In genomic region chr8:95653351-95653750, GRCm38 (mm10) we compare ENCODE assay signal across 17 mouse cellular contexts.
"Had no signal": no experiment of that assay in that cellular context is flagged by ENCODE, and none has a peak within 500 bp of the region (broad histone marks: within the 10 kb centered on the region; RNA-seq: fewer than 3 reads in every experiment).

No protein-coding gene starts in this region.

- H3K27ac ChIP-seq: liver, embryonic 13.5 days; liver, embryonic 15.5 days; macrophage; midbrain, embryonic 13.5 days; midbrain, embryonic 15.5 days; neural tube, embryonic 12.5 days; stomach, embryonic 15.5 days; stomach, postnatal 0 days had no signal

- H3K4me1 ChIP-seq: midbrain, embryonic 13.5 days; midbrain, embryonic 15.5 days; stomach, embryonic 15.5 days had no signal

- DNase-seq: liver; liver, embryonic 13.5 days; liver, postnatal 0 days; retina, postnatal 1 day; right cerebral cortex, adult 18-20 months; right cerebral cortex, postnatal 14 days; thymus, adult 2 months; thymus, postnatal 25 days; thymus, postnatal 4 days had no signal

- H3K4me3 ChIP-seq: liver, embryonic 13.5 days; liver, embryonic 15.5 days; megakaryocyte, embryonic 14.5 days; midbrain, embryonic 13.5 days; midbrain, embryonic 15.5 days; neural tube, embryonic 12.5 days; stomach, embryonic 15.5 days had no signal
